Mouse (Mus musculus) ES-Bruce4 (cell line): ENCODE results near the gene Gm10197. TPM values are rescaled to one million over a fixed set of nuclear protein-coding genes. Genes with fewer than 3 reads are reported as not detected.

Experiments used
- H3K27ac ChIP-seq: 2 replicates; pipeline ENCODE4 v1.5.1; 2012; ENCODE audit warnings: low read length, inconsistent platforms; ENCODE audit not compliant: insufficient read depth
- H3K27me3 ChIP-seq: 2 replicates; pipeline ENCODE4 v1.6.1; 2012; ENCODE audit warnings: mild to moderate bottlenecking, low read length, inconsistent platforms; ENCODE audit not compliant: control insufficient read depth, poor library complexity, insufficient read depth, severe bottlenecking
- H3K36me3 ChIP-seq: 2 replicates; pipeline ENCODE4 v1.6.1; 2012; ENCODE audit warnings: inconsistent platforms, mild to moderate bottlenecking, low read length, moderate library complexity; ENCODE audit not compliant: control insufficient read depth, poor library complexity, insufficient read depth, severe bottlenecking
- H3K4me1 ChIP-seq: one replicate; pipeline ENCODE4 v1.8.1; 2011; ENCODE audit warnings: low read length; ENCODE audit not compliant: control insufficient read depth, insufficient read depth
- H3K4me3 ChIP-seq: 2 replicates; pipeline ENCODE4 v1.5.1; 2011; ENCODE audit warnings: low read depth, mild to moderate bottlenecking, low read length
- H3K9ac ChIP-seq: 2 replicates; pipeline ENCODE4 v1.6.1; 2012; ENCODE audit warnings: low read depth, mild to moderate bottlenecking, inconsistent platforms; ENCODE audit not compliant: poor library complexity, severe bottlenecking
- H3K9me3 ChIP-seq: replicated peaks from 2 replicates; pipeline ENCODE4 v1.6.1; 2012; ENCODE audit warnings: mild to moderate bottlenecking, low read length, inconsistent platforms; ENCODE audit not compliant: control insufficient read depth, poor library complexity, insufficient read depth, severe bottlenecking
- CTCF ChIP-seq: IDR thresholded peaks from one replicate; pipeline ENCODE4 v1.8.1; 2011; ENCODE audit warnings: low read depth, low read length
- EP300 ChIP-seq: IDR thresholded peaks from 2 replicates; pipeline ENCODE4 v1.6.1; 2011; ENCODE audit warnings: low read depth, low read length; ENCODE audit not compliant: insufficient read depth
- POLR2A ChIP-seq: IDR thresholded peaks from one replicate; pipeline ENCODE4 v1.8.1; 2011; ENCODE audit warnings: low read length; ENCODE audit not compliant: insufficient read depth
- polyA plus RNA-seq: library from polyadenylated mRNA; stranded (reverse); fragments of >200 nt; gene quantifications from 2 replicates; pipeline ENCODE4 v1.2.4, GENCODE M21; 2011; ENCODE audit warnings: low read depth; ENCODE audit not compliant: missing spikeins, insufficient read depth, insufficient read length

Gene Gm10197
- polyA plus RNA-seq, 1 experiment = not detected

GRCm38 (mm10) chr19:53335241-53335640 is 36.3 kb downstream of the Gm10197 start:
- no peaks in the 10 kb centered on the region for H3K9me3 ChIP-seq
- H3K4me1 ChIP-seq = no peaks in the 10 kb centered on the region
- H3K9ac ChIP-seq = no peak overlapping the region
- no peaks in the 10 kb centered on the region for H3K27me3 ChIP-seq
- TF ChIP-seq POLR2A (no peak), CTCF (no peak), EP300 (no peak)
- H3K4me3 ChIP-seq = no peak overlapping the region
- no peak overlapping the region for H3K27ac ChIP-seq
- H3K36me3 ChIP-seq = peaks cover 18% of the 10 kb centered on the region

- H3K36me3 ChIP-seq = peaks cover 18% of the 10 kb centered on the region
- TF ChIP-seq POLR2A (no peak), CTCF (no peak), EP300 (no peak)
- no peaks in the 10 kb centered on the region for H3K9me3 ChIP-seq
- H3K27ac ChIP-seq = no peak overlapping the region
- H3K27me3 ChIP-seq = no peaks in the 10 kb centered on the region
- no peak overlapping the region for H3K9ac ChIP-seq
- no peak overlapping the region for H3K4me3 ChIP-seq
- no peaks in the 10 kb centered on the region for H3K4me1 ChIP-seq
Observed at GRCm38 (mm10) chr19:53333730-53334129, 37.8 kb downstream of the Gm10197 start.

GRCm38 (mm10) chr19:53331882-53332500 is 39.6 kb downstream of the Gm10197 start:
- TF ChIP-seq EP300 (no peak), POLR2A (no peak), CTCF (no peak)
- Histone ChIP-seq H3K4me3 (no peak overlapping the region), H3K9ac (no peak overlapping the region), H3K4me1 (no peaks in the 10 kb centered on the region), H3K9me3 (no peaks in the 10 kb centered on the region), H3K27ac (no peak overlapping the region), H3K27me3 (no peaks in the 10 kb centered on the region), H3K36me3 (peaks cover 9% of the 10 kb centered on the region)

- Histone ChIP-seq H3K9ac (peak overlapping the region; percentile 51), H3K27me3 (no peaks in the 10 kb centered on the region), H3K9me3 (no peaks in the 10 kb centered on the region), H3K36me3 (peaks cover 9% of the 10 kb centered on the region), H3K27ac (no peak overlapping the region), H3K4me1 (peaks cover 2% of the 10 kb centered on the region), H3K4me3 (peak overlapping the region; percentile 93)
- TF ChIP-seq EP300 (peak; percentile 22; the same call in 1 of the 2 replicates), CTCF (no peak), POLR2A (peak; percentile 53)
Observed at GRCm38 (mm10) chr19:53329992-53330381, 41.6 kb downstream of the Gm10197 start.

- peak overlapping the region; percentile 93 for H3K4me3 ChIP-seq
- H3K4me1 ChIP-seq = peaks cover 2% of the 10 kb centered on the region
- H3K36me3 ChIP-seq = peaks cover 7% of the 10 kb centered on the region
- H3K27ac ChIP-seq = no peak overlapping the region
- peak overlapping the region; percentile 51 for H3K9ac ChIP-seq
- H3K27me3 ChIP-seq = no peaks in the 10 kb centered on the region
- no peaks in the 10 kb centered on the region for H3K9me3 ChIP-seq
- TF ChIP-seq POLR2A (no peak), EP300 (no peak), CTCF (peak; percentile 45)
Observed at GRCm38 (mm10) chr19:53329221-53329991, 42.2 kb downstream of the Gm10197 start.

GRCm38 (mm10) chr19:53328116-53328515 is 43.5 kb downstream of the Gm10197 start:
- no peaks in the 10 kb centered on the region for H3K27me3 ChIP-seq
- H3K9me3 ChIP-seq = no peaks in the 10 kb centered on the region
- H3K4me1 ChIP-seq = peaks cover 2% of the 10 kb centered on the region
- peak; percentile 0 for TF ChIP-seq CTCF
- no peak for TF ChIP-seq POLR2A
- no peak for TF ChIP-seq EP300
- H3K9ac ChIP-seq = no peak overlapping the region
- no peak overlapping the region for H3K4me3 ChIP-seq
- H3K36me3 ChIP-seq = peaks cover 6% of the 10 kb centered on the region
- H3K27ac ChIP-seq = no peak overlapping the region
